Mouse (Mus musculus) testis, adult 2 months (tissue): ENCODE data around the gene Sec31a. TPM values are rescaled to one million over a fixed set of nuclear protein-coding genes. Genes with fewer than 3 reads are reported as not detected.

Experiments
- H3K27ac ChIP-seq: fragments of 200-500 bp; 2 replicates; pipeline ENCODE4 v1.5.1; 2012; ENCODE audit warnings: low read depth, low read length; ENCODE audit not compliant: control insufficient read depth, insufficient read depth
- H3K27me3 ChIP-seq: fragments of 200-500 bp; 2 replicates; pipeline ENCODE4 v1.6.1; 2012; ENCODE audit warnings: mild to moderate bottlenecking, low read length, moderate library complexity; ENCODE audit not compliant: control insufficient read depth, insufficient read depth
- H3K36me3 ChIP-seq: fragments of 200-500 bp; 2 replicates; pipeline ENCODE4 v1.6.1; 2012; ENCODE audit warnings: mild to moderate bottlenecking, low read length; ENCODE audit not compliant: control insufficient read depth, insufficient read depth
- H3K4me1 ChIP-seq: fragments of 200-500 bp; 2 replicates; pipeline ENCODE4 v1.6.1; 2012; ENCODE audit warnings: low read length; ENCODE audit not compliant: control insufficient read depth, insufficient read depth
- H3K4me3 ChIP-seq: fragments of 200-500 bp; 2 replicates; pipeline ENCODE4 v1.5.1; 2012; ENCODE audit warnings: low read depth, mild to moderate bottlenecking, low read length, moderate library complexity, mixed read lengths; ENCODE audit not compliant: control insufficient read depth
- CTCF ChIP-seq: fragments of 200-500 bp; IDR thresholded peaks from 2 replicates; pipeline ENCODE4 v1.5.1; 2012; ENCODE audit warnings: low read depth, mild to moderate bottlenecking, inconsistent platforms, low read length, moderate library complexity; ENCODE audit not compliant: control insufficient read depth, insufficient read depth, insufficient replicate concordance
- POLR2A ChIP-seq: fragments of 200-500 bp; IDR thresholded peaks from 2 replicates; pipeline ENCODE4 v1.6.1; 2012; ENCODE audit warnings: low read depth, mild to moderate bottlenecking, inconsistent platforms, low read length, moderate library complexity; ENCODE audit not compliant: control insufficient read depth
- polyA plus RNA-seq: library from polyadenylated mRNA; depleted of rRNA; stranded (reverse); fragments of >200 nt; gene quantifications from 2 replicates; pipeline ENCODE4 v1.2.3, GENCODE M21; 2012; rRNA removed

The Sec31a gene
- polyA plus RNA-seq, 1 experiment: 188 TPM

DNA sequence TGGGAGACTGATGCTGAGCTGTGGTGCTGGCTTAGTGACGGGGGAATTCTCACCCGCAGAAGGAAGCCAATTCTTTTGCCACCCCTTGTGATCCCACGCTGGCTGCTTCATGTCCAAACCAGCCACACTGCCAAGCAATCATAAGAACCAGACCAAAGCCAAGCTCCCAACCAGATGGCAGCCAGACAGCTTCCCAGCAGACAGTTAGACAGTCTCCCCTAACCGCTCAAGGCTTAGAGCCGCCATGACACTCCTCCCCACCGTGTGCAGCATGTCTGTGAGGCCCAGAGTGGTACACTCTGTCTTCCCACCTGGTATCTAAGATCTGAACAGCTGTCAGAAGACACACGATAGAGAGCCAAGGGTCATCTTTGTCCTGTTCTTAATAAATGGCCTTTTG, 98.2 kb downstream of the Sec31a start:
- Histone ChIP-seq H3K4me3 (no peak overlapping the region), H3K27ac (no peak overlapping the region), H3K27me3 (no peaks in the 10 kb centered on the region), H3K4me1 (no peaks in the 10 kb centered on the region), H3K36me3 (no peaks in the 10 kb centered on the region)
- TF ChIP-seq CTCF (no peak), POLR2A (no peak)

GRCm38 (mm10) chr5:100317010-100317409, 99.0 kb downstream of the Sec31a start:
- no peaks in the 10 kb centered on the region for H3K27me3 ChIP-seq

GRCm38 (mm10) chr5:100315646-100316045, 100.4 kb downstream of the Sec31a start:
- Histone ChIP-seq H3K4me3 (no peak overlapping the region), H3K4me1 (no peaks in the 10 kb centered on the region), H3K27ac (no peak overlapping the region), H3K36me3 (no peaks in the 10 kb centered on the region), H3K27me3 (no peaks in the 10 kb centered on the region)
- TF ChIP-seq POLR2A (no peak), CTCF (no peak)

More at GRCm38 (mm10) chr5:100317010-100317409, 99.0 kb downstream of the Sec31a start:
- Histone ChIP-seq H3K4me1 (no peaks in the 10 kb centered on the region), H3K4me3 (no peak overlapping the region), H3K36me3 (no peaks in the 10 kb centered on the region), H3K27ac (no peak overlapping the region)
- TF ChIP-seq CTCF (no peak), POLR2A (no peak)

GRCm38 (mm10) chr5:100312391-100312790, 103.6 kb downstream of the Sec31a start:
- TF ChIP-seq CTCF (no peak), POLR2A (no peak)
- Histone ChIP-seq H3K27me3 (no peaks in the 10 kb centered on the region), H3K4me1 (no peaks in the 10 kb centered on the region), H3K36me3 (no peaks in the 10 kb centered on the region), H3K27ac (no peak overlapping the region), H3K4me3 (no peak overlapping the region)

Other genes starting within 250 kb of the Sec31a start
- gene Lin54, start 84.4 kb upstream of the Sec31a start, polyA plus RNA-seq: 13.8 and 14.8 TPM in 2 replicates
- 118 and 132 TPM in 2 replicates for gene Cops4, start 102.1 kb upstream of the Sec31a start, polyA plus RNA-seq
- gene Plac8, start 156.0 kb upstream of the Sec31a start, polyA plus RNA-seq: 24.6 and 27.2 TPM in 2 replicates